Mouse (Mus musculus): ENCODE data around the gene Nol7.

- TF ChIP-seq SIN3A (IDR thresholded peaks at IDR 0.05; ENCODE audit: low read length): no peak
- TF ChIP-seq CTCF (conservative IDR thresholded peaks at IDR 0.05 in 1 of 2, IDR thresholded peaks at IDR 0.05 in 1 of 2; ENCODE audit: low read depth in 2 of 2, low read length in 2 of 2): no peak
- no peak for TF ChIP-seq UBTF (IDR thresholded peaks at IDR 0.05; ENCODE audit: low read depth, low read length)
- TF ChIP-seq POLR2A (IDR thresholded peaks at IDR 0.05; ENCODE audit: low read depth, low read length): no peak
- TF ChIP-seq EP300 (IDR thresholded peaks at IDR 0.05; ENCODE audit: low read length): no peak
Measured at GRCm38 (mm10) chr13:43374205-43374604, 24.0 kb upstream of the Nol7 start.
